Mouse (Mus musculus): ENCODE results near the gene Crygn.
A peak's percentile ranks its signal among the peaks of the same experiment; 100 is the strongest.

Crygn gene

GRCm38 (mm10) chr5:24747533-24747932, 10.3 kb downstream of the Crygn start:
- no peak for DNase-seq (ENCODE audit: low read depth, low spot score)

GRCm38 (mm10) chr5:24743956-24744355, 13.9 kb downstream of the Crygn start:
- DNase-seq (ENCODE audit: low read depth, low spot score), result no peak

- no peak for DNase-seq (ENCODE audit: low read depth, low spot score)
Measured at GRCm38 (mm10) chr5:24741172-24741885, 16.5 kb downstream of the Crygn start.

- no peak for DNase-seq (ENCODE audit: low read depth, low spot score)
Measured at GRCm38 (mm10) chr5:24739141-24739753, 18.6 kb downstream of the Crygn start.

GRCm38 (mm10) chr5:24738517-24738916, 19.3 kb downstream of the Crygn start:
- DNase-seq (ENCODE audit: low read depth, low spot score), result no peak

- DNase-seq (ENCODE audit: low read depth, low spot score), result no peak
Measured at GRCm38 (mm10) chr5:24737595-24737994, 20.2 kb downstream of the Crygn start.

GRCm38 (mm10) chr5:24733771-24734426, 23.9 kb downstream of the Crygn start:
- DNase-seq (ENCODE audit: low read depth, low spot score), result no peak

GRCm38 (mm10) chr5:24733134-24733533, 24.7 kb downstream of the Crygn start:
- no peak for DNase-seq (ENCODE audit: low read depth, low spot score)

- no peak for DNase-seq (ENCODE audit: low read depth, low spot score)
Measured at GRCm38 (mm10) chr5:24730986-24731385, 26.8 kb downstream of the Crygn start.

GRCm38 (mm10) chr5:24730488-24730871, 27.3 kb downstream of the Crygn start, which contains the start of gene Wdr86:
TSS of gene Wdr86 (minus strand) at chr5:24730727.
- DNase-seq (ENCODE audit: low read depth, low spot score), result no peak

- no peak for DNase-seq (ENCODE audit: low read depth, low spot score)
Measured at GRCm38 (mm10) chr5:24729797-24730487, 27.9 kb downstream of the Crygn start.

GRCm38 (mm10) chr5:24726901-24727836, 30.6 kb downstream of the Crygn start:
- DNase-seq (ENCODE audit: low read depth, low spot score), result no peak

GRCm38 (mm10) chr5:24725897-24726296, 31.9 kb downstream of the Crygn start:
- no peak for DNase-seq (ENCODE audit: low read depth, low spot score)

- DNase-seq (ENCODE audit: low read depth, low spot score), result no peak
Measured at GRCm38 (mm10) chr5:24724805-24725204, 33.0 kb downstream of the Crygn start.

GRCm38 (mm10) chr5:24724270-24724634, 33.6 kb downstream of the Crygn start:
- DNase-seq (ENCODE audit: low read depth, low spot score), result no peak

GRCm38 (mm10) chr5:24723527-24724269, 34.1 kb downstream of the Crygn start:
- no peak for DNase-seq (ENCODE audit: low read depth, low spot score)

GRCm38 (mm10) chr5:24719852-24720251, 38.0 kb downstream of the Crygn start:
- DNase-seq (ENCODE audit: low read depth, low spot score), result no peak

GRCm38 (mm10) chr5:24718076-24718475, 39.7 kb downstream of the Crygn start:
- DNase-seq (ENCODE audit: low read depth, low spot score), result no peak

- DNase-seq (ENCODE audit: low read depth, low spot score), result no peak
Measured at GRCm38 (mm10) chr5:24713987-24714386, 43.8 kb downstream of the Crygn start.

- peak; percentile 34 for DNase-seq (ENCODE audit: low read depth, low spot score)
Measured at GRCm38 (mm10) chr5:24713199-24713598, 44.6 kb downstream of the Crygn start.
